Comparison of ENCODE assay signal across 1 mouse cellular context in the genomic region with DNA sequence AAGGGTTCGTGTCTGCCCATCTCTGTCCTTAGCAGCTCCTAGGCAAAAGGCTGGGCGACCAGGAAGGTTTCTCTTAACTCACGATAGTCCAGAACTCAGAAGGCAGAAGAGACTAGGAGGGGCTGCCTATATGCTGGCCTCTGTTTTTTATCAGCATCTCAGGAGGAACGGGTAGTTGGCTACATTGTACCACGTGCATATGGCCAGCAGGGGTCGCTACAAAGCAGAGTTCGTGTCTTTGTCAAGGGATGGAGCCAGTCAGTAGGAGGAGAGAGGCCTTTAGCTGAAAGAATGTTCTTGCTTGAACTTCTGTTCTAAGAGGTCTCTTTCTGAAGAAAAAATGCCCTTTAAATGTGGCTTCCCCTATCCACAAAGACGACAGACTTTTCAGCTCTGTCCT.
TF ChIP-seq lines count a peak whose summit lies in the region.

No protein-coding gene starts in this region.

TF ChIP-seq in MEL, 35 proteins besides CTCF, POLR2A, EP300 and RAD21 (continued from another document):
- TF ChIP-seq CHD1 (IDR thresholded peaks at IDR 0.05; ENCODE audit: low read depth, low read length), result no peak
- TF ChIP-seq ZKSCAN1 (IDR thresholded peaks at IDR 0.05; ENCODE audit: low read depth, low read length), result no peak
